Mouse (Mus musculus) activated CD4-positive, CD25-positive, alpha-beta regulatory T cell, adult 4 months (primary cell): ENCODE measurements around the gene Vps33b. TPM values are rescaled to one million over a fixed set of nuclear protein-coding genes. Genes with fewer than 3 reads are reported as not detected.

Source experiments
- ATAC-seq: one replicate; pipeline ENCODE4 v1.8.0; 2017
- polyA plus RNA-seq, 2 experiments: library from polyadenylated mRNA; unstranded; fragments of 100-300 nt; shearing (Covaris generic); gene quantifications; one replicate each; pipeline ENCODE4 v1.2.1; 2017

Gene Vps33b
- polyA plus RNA-seq, 2 experiments from 2014 or later: 25.8 to 34.2 TPM

- no peak for ATAC-seq
These were observed 354 bp downstream of the Vps33b start for GRCm38 (mm10) chr7:80269751-80270255.

- ATAC-seq: no peak
These were observed 4.0 kb downstream of the Vps33b start for GRCm38 (mm10) chr7:80273456-80273855.

- ATAC-seq: no peak
These were observed 6.9 kb downstream of the Vps33b start for GRCm38 (mm10) chr7:80276374-80276773.

- ATAC-seq: no peak
These were observed 10.6 kb downstream of the Vps33b start for GRCm38 (mm10) chr7:80280032-80280431.

- ATAC-seq: no peak
These were observed 11.5 kb downstream of the Vps33b start for GRCm38 (mm10) chr7:80280998-80281397.

- no peak for ATAC-seq
These were observed 12.2 kb downstream of the Vps33b start for GRCm38 (mm10) chr7:80281646-80282045.

GRCm38 (mm10) chr7:80283226-80283918 lies 13.9 kb downstream of the Vps33b start:
- ATAC-seq: no peak

- ATAC-seq: no peak
These were observed 14.9 kb downstream of the Vps33b start for GRCm38 (mm10) chr7:80284391-80284790.

GRCm38 (mm10) chr7:80285725-80286124 lies 16.3 kb downstream of the Vps33b start:
- ATAC-seq: no peak

- ATAC-seq: no peak
These were observed 18.3 kb downstream of the Vps33b start for GRCm38 (mm10) chr7:80287736-80288135.

- ATAC-seq: peak; percentile 94
These were observed 24.8 kb downstream of the Vps33b start, which contains the start of gene Prc1 for GRCm38 (mm10) chr7:80294062-80294763. Gene Prc1 (plus strand): TSS chr7:80294450.

GRCm38 (mm10) chr7:80294764-80295648 lies 25.6 kb downstream of the Vps33b start:
- ATAC-seq: peak; percentile 4

GRCm38 (mm10) chr7:80296462-80296861 lies 27.0 kb downstream of the Vps33b start:
- ATAC-seq: no peak

- no peak for ATAC-seq
These were observed 27.6 kb downstream of the Vps33b start for GRCm38 (mm10) chr7:80297041-80297440.

- ATAC-seq: no peak
These were observed 29.3 kb downstream of the Vps33b start for GRCm38 (mm10) chr7:80298754-80299153.

- ATAC-seq: peak; percentile 74
These were observed 30.1 kb downstream of the Vps33b start for GRCm38 (mm10) chr7:80299568-80299967.

GRCm38 (mm10) chr7:80301522-80301921 lies 32.1 kb downstream of the Vps33b start:
- no peak for ATAC-seq

GRCm38 (mm10) chr7:80307766-80308165 lies 38.3 kb downstream of the Vps33b start:
- ATAC-seq: no peak

GRCm38 (mm10) chr7:80310771-80311170 lies 41.3 kb downstream of the Vps33b start:
- ATAC-seq: no peak

GRCm38 (mm10) chr7:80315733-80316132 lies 46.3 kb downstream of the Vps33b start:
- ATAC-seq: no peak

GRCm38 (mm10) chr7:80317439-80318115 lies 48.1 kb downstream of the Vps33b start:
- no peak for ATAC-seq

GRCm38 (mm10) chr7:80318670-80319069 lies 49.2 kb downstream of the Vps33b start:
- ATAC-seq: no peak
